Mouse (Mus musculus): ENCODE data around the gene Anks6.

GRCm38 (mm10) chr4:46978371-46978770 lies 78.9 kb downstream of the Anks6 start:
- no peak for TF ChIP-seq CHD1 (IDR thresholded peaks at IDR 0.05; ENCODE audit: low read depth, low read length)
- TF ChIP-seq CTCF (IDR thresholded peaks at IDR 0.05 in 2 of 3, conservative IDR thresholded peaks at IDR 0.05 in 1 of 3; ENCODE audit: control insufficient read depth in 1 of 3, insufficient read depth in 1 of 3, low read depth in 2 of 3, low read length in 3 of 3, poor library complexity in 1 of 3, severe bottlenecking in 1 of 3): no peak
- no peak for TF ChIP-seq EP300 (IDR thresholded peaks at IDR 0.05; ENCODE audit: low read depth in 1 of 2, low read length in 2 of 2)
- no peak for TF ChIP-seq ZNF384 (IDR thresholded peaks at IDR 0.05; ENCODE audit: low read depth, low read length)
- no peak for TF ChIP-seq MAX (IDR thresholded peaks at IDR 0.05; ENCODE audit: low read length)
- TF ChIP-seq KAT2A (conservative IDR thresholded peaks at IDR 0.05; ENCODE audit: low read depth, low read length): no peak

All from MEL (cell line).